ENCODE assay signal across 24 mouse cellular contexts in genomic region chr5:125426343-125426742, GRCm38 (mm10). TPM values are rescaled to one million over a fixed set of nuclear protein-coding genes. Genes with fewer than 3 reads are reported as not detected.
DNase-seq lines count a peak whose midpoint lies in the region; ATAC-seq and TF ChIP-seq lines count a peak whose summit lies in the region.
"Had no signal": no experiment of that assay in that cellular context is flagged by ENCODE, and none has a peak within 500 bp of the region (broad histone marks: within the 10 kb centered on the region; RNA-seq: fewer than 3 reads in every experiment).

No protein-coding gene starts in this region.

- no peak overlapping the region for H3K9ac ChIP-seq in heart, embryonic 12.5 days
- no peak overlapping the region for H3K9ac ChIP-seq in forebrain, postnatal 0 days
- H3K9ac ChIP-seq: forebrain, embryonic 15.5 days; midbrain, embryonic 12.5 days had no signal

- no peak for DNase-seq in heart, postnatal 25 days (ENCODE audit: low spot score)
- DNase-seq in Muller cell, postnatal 12 days (ENCODE audit: inconsistent ontology term): peak; percentile 30
- DNase-seq in adrenal gland, postnatal 25 days: peak; percentile 42
- peak; percentile 32 for DNase-seq in heart, postnatal 4 days
- no peak for DNase-seq in spleen, postnatal 4 days (ENCODE audit: low spot score in 2 of 2)
- DNase-seq in forebrain, postnatal 0 days: no peak
- DNase-seq in cerebellum, adult 9-10 months: no peak
- DNase-seq: cerebellum, adult 11 months; cerebellum, postnatal 25 days; gastrocnemius, postnatal 10 days; kidney, adult 11 months; lung, adult 2 months; right cerebral cortex, postnatal 25 days; thymus, postnatal 4 days had no signal

- no peak overlapping the region for H3K4me2 ChIP-seq in heart, embryonic 12.5 days
- H3K4me2 ChIP-seq in forebrain, postnatal 0 days (ENCODE audit: low read depth): no peak overlapping the region
- H3K4me2 ChIP-seq: forebrain, embryonic 15.5 days; midbrain, embryonic 12.5 days had no signal

- intact Hi-C loops in heart, postnatal 25 days (cut with DNase I): no loop called here

- H3K27ac ChIP-seq in heart, embryonic 12.5 days (ENCODE audit: poor library complexity, severe bottlenecking): peak overlapping the region; percentile 40
- no peak overlapping the region for H3K27ac ChIP-seq in forebrain, postnatal 0 days (ENCODE audit: low read depth, low read length)
- H3K27ac ChIP-seq: forebrain, embryonic 15.5 days; hindbrain, postnatal 0 days; kidney, postnatal 0 days; layer of hippocampus, adult 2 months; macrophage; midbrain, embryonic 12.5 days had no signal

- 80% methylated on average over 10 of the region's 10 CpGs for WGBS in heart, embryonic 12.5 days
- WGBS in forebrain, postnatal 0 days: 95% methylated on average over 10 of the region's 10 CpGs

- H3K9me3 ChIP-seq in heart, embryonic 12.5 days (replicated peaks): no peaks in the 10 kb centered on the region
- no peaks in the 10 kb centered on the region for H3K9me3 ChIP-seq in forebrain, postnatal 0 days (ENCODE audit: low read length)
- H3K9me3 ChIP-seq: forebrain, embryonic 15.5 days; midbrain, embryonic 12.5 days had no signal

- H3K4me1 ChIP-seq in heart, embryonic 12.5 days (replicated peaks): peaks cover 3% of the 10 kb centered on the region; the same call in 1 of the 2 replicates
- no peaks in the 10 kb centered on the region for H3K4me1 ChIP-seq in forebrain, postnatal 0 days (ENCODE audit: insufficient read depth)
- H3K4me1 ChIP-seq: forebrain, embryonic 15.5 days; midbrain, embryonic 12.5 days had no signal

- H3K36me3 ChIP-seq in heart, embryonic 12.5 days: peaks cover 100% of the 10 kb centered on the region
- peaks cover 96% of the 10 kb centered on the region for H3K36me3 ChIP-seq in forebrain, postnatal 0 days (ENCODE audit: insufficient read depth)

- no peak overlapping the region for H3K4me3 ChIP-seq in heart, embryonic 12.5 days
- no peak overlapping the region for H3K4me3 ChIP-seq in forebrain, postnatal 0 days (ENCODE audit: low read depth, low read length)
- H3K4me3 ChIP-seq: erythroblast, embryonic 14.5 days; forebrain, embryonic 15.5 days; layer of hippocampus, adult 2 months; midbrain, embryonic 12.5 days had no signal

- no peak for TF ChIP-seq CTCF in forebrain, postnatal 0 days (IDR thresholded peaks at IDR 0.05; ENCODE audit: low read depth)

- ATAC-seq in heart, embryonic 12.5 days (ENCODE audit: insufficient number of reproducible peaks, low FRiP score): no peak
- no peak for ATAC-seq in forebrain, postnatal 0 days
- ATAC-seq: forebrain, embryonic 15.5 days; hindbrain, postnatal 0 days had no signal

- H3K27me3 ChIP-seq in heart, embryonic 12.5 days (replicated peaks): no peaks in the 10 kb centered on the region
- no peaks in the 10 kb centered on the region for H3K27me3 ChIP-seq in forebrain, postnatal 0 days (ENCODE audit: insufficient read depth, low read length)
- H3K27me3 ChIP-seq: CH12.LX; forebrain, embryonic 15.5 days; midbrain, embryonic 12.5 days had no signal

RNA-seq across cellular contexts. Expression of gene Dhx37, which starts 7.6 kb away (rescaled TPM):
- polyA plus RNA-seq in heart, embryonic 12.5 days (2016; fragmentation: Nextera tagmentation; extraction: Ambion mirVana): 11.0 and 11.4 TPM in 2 replicates
- 10 to 100 TPM; 10.2 to 10.6 TPM for total RNA-seq in heart, postnatal 25 days (2021)
- total RNA-seq in adrenal gland, postnatal 25 days (2021): 17.5 and 25.9 TPM in 2 replicates
- total RNA-seq in heart, postnatal 4 days (2021): 10 to 100 TPM; 13.6 to 14.6 TPM
- total RNA-seq in forebrain, postnatal 0 days (2014; rRNA removed): 22.5 and 27.1 TPM in 2 replicates
- 6.5 and 11.0 TPM in 2 replicates for polyA plus RNA-seq in forebrain, postnatal 0 days (2015; fragmentation: Nextera tagmentation; extraction: Ambion mirVana)

RNA-seq across cellular contexts. Expression of gene Bri3bp, which starts 15.0 kb away (rescaled TPM):
- 41.8 and 49.3 TPM in 2 replicates for polyA plus RNA-seq in heart, embryonic 12.5 days (2016; fragmentation: Nextera tagmentation; extraction: Ambion mirVana)
- 10 to 100 TPM; 49.0 to 57.6 TPM for total RNA-seq in heart, postnatal 25 days (2021)
- 18.4 and 37.3 TPM in 2 replicates for total RNA-seq in adrenal gland, postnatal 25 days (2021)
- 10 to 100 TPM; 55.8 to 56.3 TPM for total RNA-seq in heart, postnatal 4 days (2021)
- total RNA-seq in forebrain, postnatal 0 days (2014; rRNA removed): 78.3 and 83.3 TPM in 2 replicates
- polyA plus RNA-seq in forebrain, postnatal 0 days (2015; fragmentation: Nextera tagmentation; extraction: Ambion mirVana): 45.7 and 48.4 TPM in 2 replicates

RNA-seq across cellular contexts. Expression of gene Ubc, which starts 36.3 kb away (rescaled TPM):
- polyA plus RNA-seq in heart, embryonic 12.5 days (2016; fragmentation: Nextera tagmentation; extraction: Ambion mirVana): 840 and 852 TPM in 2 replicates
- total RNA-seq in heart, postnatal 25 days (2021): 1,000 to 10,000 TPM in 1 of 2 experiments, 100 to 1,000 TPM in 1; 907 to 1,197 TPM
- total RNA-seq in adrenal gland, postnatal 25 days (2021): 1,462 and 1,631 TPM in 2 replicates
- total RNA-seq in heart, postnatal 4 days (2021): 100 to 1,000 TPM; 781 to 834 TPM
- 817 and 912 TPM in 2 replicates for total RNA-seq in forebrain, postnatal 0 days (2014; rRNA removed)
- polyA plus RNA-seq in forebrain, postnatal 0 days (2015; fragmentation: Nextera tagmentation; extraction: Ambion mirVana): 858 and 1,225 TPM in 2 replicates

RNA-seq across cellular contexts. Expression of gene Gm10382, which starts 37.2 kb away (rescaled TPM):
- 0.28 and 0.67 TPM in 2 replicates for polyA plus RNA-seq in heart, embryonic 12.5 days (2016; fragmentation: Nextera tagmentation; extraction: Ambion mirVana)
- total RNA-seq in heart, postnatal 25 days (2021): under 1 TPM in 1 of 2 experiments, not detected in 1; 0.22 TPM
- total RNA-seq in adrenal gland, postnatal 25 days (2021): not detected in 2 replicates
- under 1 TPM; 0.21 to 0.29 TPM for total RNA-seq in heart, postnatal 4 days (2021)
- 1.00 TPM in 1 of 2 replicates, not detected in the other for total RNA-seq in forebrain, postnatal 0 days (2014; rRNA removed)
- 0.25 and 0.34 TPM in 2 replicates for polyA plus RNA-seq in forebrain, postnatal 0 days (2015; fragmentation: Nextera tagmentation; extraction: Ambion mirVana)
- total RNA-seq: hindbrain, postnatal 0 days; layer of hippocampus, adult 2 months; liver, adult 2 months had no signal
- polyA plus RNA-seq: macrophage had no signal

RNA-seq across cellular contexts. Expression of gene Aacs, which starts 49.3 kb away (rescaled TPM):
- polyA plus RNA-seq in heart, embryonic 12.5 days (2016; fragmentation: Nextera tagmentation; extraction: Ambion mirVana): 16.1 and 17.2 TPM in 2 replicates
- total RNA-seq in heart, postnatal 25 days (2021): 1 to 10 TPM; 3.0 to 4.1 TPM
- 88.5 and 93.5 TPM in 2 replicates for total RNA-seq in adrenal gland, postnatal 25 days (2021)
- 1 to 10 TPM; 6.6 to 6.9 TPM for total RNA-seq in heart, postnatal 4 days (2021)
- 90.9 and 116 TPM in 2 replicates for total RNA-seq in forebrain, postnatal 0 days (2014; rRNA removed)
- 83.8 and 97.9 TPM in 2 replicates for polyA plus RNA-seq in forebrain, postnatal 0 days (2015; fragmentation: Nextera tagmentation; extraction: Ambion mirVana)

Comparison
In these comparisons a context has a peak if more than half of its experiments do, and no peak if none do; other contexts are left out.
1. DNase-seq: peak in Muller cell, postnatal 12 days (single experiment), adrenal gland, postnatal 25 days (single experiment) and heart, postnatal 4 days (single experiment); none in heart, postnatal 25 days (single experiment), spleen, postnatal 4 days (0 of 2), forebrain, postnatal 0 days (single experiment) and cerebellum, adult 9-10 months (single experiment).